Mouse (Mus musculus): Measurements from ENCODE around the gene Sdc3. TPM values are rescaled to one million over a fixed set of nuclear protein-coding genes. Genes with fewer than 3 reads are reported as not detected.

Gene Sdc3
- polyA plus RNA-seq, 1 experiment, result 96.4 TPM

- Histone ChIP-seq H3K27ac (ENCODE audit: insufficient read depth, low read length) (no peak overlapping the region), H3K4me3 (ENCODE audit: insufficient read depth, low read length) (no peak overlapping the region), H3K4me1 (ENCODE audit: control insufficient read depth, insufficient read depth, low read length) (peaks cover 21% of the 10 kb centered on the region)
- TF ChIP-seq CTCF (IDR thresholded peaks at IDR 0.05; ENCODE audit: borderline replicate concordance, insufficient read depth, low read length) (no peak), POLR2A (IDR thresholded peaks at IDR 0.05; ENCODE audit: low read depth, low read length) (no peak)
Measured at GRCm38 (mm10) chr4:130801198-130801597, 8.9 kb downstream of the Sdc3 start.

GRCm38 (mm10) chr4:130801624-130802329, 9.4 kb downstream of the Sdc3 start:
- no peak overlapping the region for H3K27ac ChIP-seq (ENCODE audit: insufficient read depth, low read length)
- no peak overlapping the region for H3K4me3 ChIP-seq (ENCODE audit: insufficient read depth, low read length)
- TF ChIP-seq CTCF (IDR thresholded peaks at IDR 0.05; ENCODE audit: borderline replicate concordance, insufficient read depth, low read length), result no peak
- TF ChIP-seq POLR2A (IDR thresholded peaks at IDR 0.05; ENCODE audit: low read depth, low read length), result no peak
- peaks cover 17% of the 10 kb centered on the region for H3K4me1 ChIP-seq (ENCODE audit: control insufficient read depth, insufficient read depth, low read length)

- no peak overlapping the region for H3K4me3 ChIP-seq (ENCODE audit: insufficient read depth, low read length)
- H3K27ac ChIP-seq (ENCODE audit: insufficient read depth, low read length), result no peak overlapping the region
- TF ChIP-seq POLR2A (IDR thresholded peaks at IDR 0.05; ENCODE audit: low read depth, low read length) (no peak), CTCF (IDR thresholded peaks at IDR 0.05; ENCODE audit: borderline replicate concordance, insufficient read depth, low read length) (no peak)
- peaks cover 8% of the 10 kb centered on the region for H3K4me1 ChIP-seq (ENCODE audit: control insufficient read depth, insufficient read depth, low read length)
Measured at GRCm38 (mm10) chr4:130803591-130803990, 11.3 kb downstream of the Sdc3 start.

GRCm38 (mm10) chr4:130804292-130804691, 12.0 kb downstream of the Sdc3 start:
- Histone ChIP-seq H3K4me1 (ENCODE audit: control insufficient read depth, insufficient read depth, low read length) (peaks cover under 1% of the 10 kb centered on the region), H3K4me3 (ENCODE audit: insufficient read depth, low read length) (no peak overlapping the region), H3K27ac (ENCODE audit: insufficient read depth, low read length) (no peak overlapping the region)
- TF ChIP-seq CTCF (IDR thresholded peaks at IDR 0.05; ENCODE audit: borderline replicate concordance, insufficient read depth, low read length), result no peak
- no peak for TF ChIP-seq POLR2A (IDR thresholded peaks at IDR 0.05; ENCODE audit: low read depth, low read length)

GRCm38 (mm10) chr4:130804771-130805361, 12.5 kb downstream of the Sdc3 start:
- H3K4me3 ChIP-seq (ENCODE audit: insufficient read depth, low read length), result no peak overlapping the region
- no peak for TF ChIP-seq POLR2A (IDR thresholded peaks at IDR 0.05; ENCODE audit: low read depth, low read length)
- no peak for TF ChIP-seq CTCF (IDR thresholded peaks at IDR 0.05; ENCODE audit: borderline replicate concordance, insufficient read depth, low read length)
- no peaks in the 10 kb centered on the region; the same call in 1 of the 2 replicates for H3K4me1 ChIP-seq (ENCODE audit: control insufficient read depth, insufficient read depth, low read length)
- no peak overlapping the region for H3K27ac ChIP-seq (ENCODE audit: insufficient read depth, low read length)

- Histone ChIP-seq H3K4me1 (ENCODE audit: control insufficient read depth, insufficient read depth, low read length) (no peaks in the 10 kb centered on the region; the same call in 1 of the 2 replicates), H3K27ac (ENCODE audit: insufficient read depth, low read length) (no peak overlapping the region), H3K4me3 (ENCODE audit: insufficient read depth, low read length) (no peak overlapping the region)
- TF ChIP-seq CTCF (IDR thresholded peaks at IDR 0.05; ENCODE audit: borderline replicate concordance, insufficient read depth, low read length) (no peak), POLR2A (IDR thresholded peaks at IDR 0.05; ENCODE audit: low read depth, low read length) (no peak)
Measured at GRCm38 (mm10) chr4:130805746-130806145, 13.4 kb downstream of the Sdc3 start.

- Histone ChIP-seq H3K4me1 (ENCODE audit: control insufficient read depth, insufficient read depth, low read length) (no peaks in the 10 kb centered on the region; the same call in 1 of the 2 replicates), H3K27ac (ENCODE audit: insufficient read depth, low read length) (no peak overlapping the region), H3K4me3 (ENCODE audit: insufficient read depth, low read length) (no peak overlapping the region)
- TF ChIP-seq POLR2A (IDR thresholded peaks at IDR 0.05; ENCODE audit: low read depth, low read length), result no peak
- no peak for TF ChIP-seq CTCF (IDR thresholded peaks at IDR 0.05; ENCODE audit: borderline replicate concordance, insufficient read depth, low read length)
Measured at GRCm38 (mm10) chr4:130806746-130807145, 14.4 kb downstream of the Sdc3 start.

GRCm38 (mm10) chr4:130809784-130810183, 17.4 kb downstream of the Sdc3 start:
- TF ChIP-seq POLR2A (IDR thresholded peaks at IDR 0.05; ENCODE audit: low read depth, low read length) (no peak), CTCF (IDR thresholded peaks at IDR 0.05; ENCODE audit: borderline replicate concordance, insufficient read depth, low read length) (no peak)
- Histone ChIP-seq H3K4me3 (ENCODE audit: insufficient read depth, low read length) (no peak overlapping the region), H3K4me1 (ENCODE audit: control insufficient read depth, insufficient read depth, low read length) (no peaks in the 10 kb centered on the region; the same call in 1 of the 2 replicates), H3K27ac (ENCODE audit: insufficient read depth, low read length) (no peak overlapping the region)

GRCm38 (mm10) chr4:130810845-130811244, 18.5 kb downstream of the Sdc3 start:
- Histone ChIP-seq H3K4me3 (ENCODE audit: insufficient read depth, low read length) (no peak overlapping the region), H3K27ac (ENCODE audit: insufficient read depth, low read length) (no peak overlapping the region), H3K4me1 (ENCODE audit: control insufficient read depth, insufficient read depth, low read length) (no peaks in the 10 kb centered on the region; the same call in 1 of the 2 replicates)
- no peak for TF ChIP-seq POLR2A (IDR thresholded peaks at IDR 0.05; ENCODE audit: low read depth, low read length)
- no peak for TF ChIP-seq CTCF (IDR thresholded peaks at IDR 0.05; ENCODE audit: borderline replicate concordance, insufficient read depth, low read length)

GRCm38 (mm10) chr4:130811385-130811784, 19.0 kb downstream of the Sdc3 start:
- TF ChIP-seq POLR2A (IDR thresholded peaks at IDR 0.05; ENCODE audit: low read depth, low read length) (no peak), CTCF (IDR thresholded peaks at IDR 0.05; ENCODE audit: borderline replicate concordance, insufficient read depth, low read length) (no peak)
- Histone ChIP-seq H3K27ac (ENCODE audit: insufficient read depth, low read length) (no peak overlapping the region), H3K4me3 (ENCODE audit: insufficient read depth, low read length) (no peak overlapping the region), H3K4me1 (ENCODE audit: control insufficient read depth, insufficient read depth, low read length) (no peaks in the 10 kb centered on the region; the same call in 1 of the 2 replicates)
